Mouse (Mus musculus): ENCODE data around the gene Foxa3. TPM values are rescaled to one million over a fixed set of nuclear protein-coding genes. Genes with fewer than 3 reads are reported as not detected.

The Foxa3 gene
- polyA plus RNA-seq (2012; rRNA removed) = 33.5 and 37.3 TPM in 2 replicates

DNA sequence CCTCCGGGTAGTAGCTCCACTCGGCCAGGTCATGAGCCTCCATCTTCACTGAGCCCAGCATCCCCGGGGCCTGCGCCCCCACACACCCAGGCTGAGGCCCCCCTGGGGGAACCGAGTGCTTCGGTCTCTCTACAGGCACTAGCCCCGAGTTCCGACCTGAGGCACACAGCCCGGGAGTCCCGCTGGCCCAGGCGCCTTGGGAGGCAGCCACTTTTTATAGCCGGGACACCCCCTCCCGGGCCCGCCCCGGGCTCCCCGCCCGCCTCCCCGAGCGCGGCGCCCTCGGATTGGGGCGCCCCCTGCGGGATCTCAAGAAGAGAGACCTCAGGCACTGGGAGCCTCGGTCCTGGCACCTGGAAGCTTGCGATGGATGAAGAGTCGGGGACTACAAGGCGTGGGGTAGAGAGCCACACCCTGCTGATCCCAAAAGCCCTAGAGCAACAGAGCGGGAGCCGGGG is at the start of gene Foxa3:
Gene Foxa3, minus strand, starts transcription at position 182 of the 458 bp plus-strand sequence.

GRCm38 (mm10) chr7:19054047-19054776 is 30.9 kb upstream of the Foxa3 start, which contains the start of gene Rsph6a:
TSS of gene Rsph6a (plus strand) at chr7:19054690.

DNA sequence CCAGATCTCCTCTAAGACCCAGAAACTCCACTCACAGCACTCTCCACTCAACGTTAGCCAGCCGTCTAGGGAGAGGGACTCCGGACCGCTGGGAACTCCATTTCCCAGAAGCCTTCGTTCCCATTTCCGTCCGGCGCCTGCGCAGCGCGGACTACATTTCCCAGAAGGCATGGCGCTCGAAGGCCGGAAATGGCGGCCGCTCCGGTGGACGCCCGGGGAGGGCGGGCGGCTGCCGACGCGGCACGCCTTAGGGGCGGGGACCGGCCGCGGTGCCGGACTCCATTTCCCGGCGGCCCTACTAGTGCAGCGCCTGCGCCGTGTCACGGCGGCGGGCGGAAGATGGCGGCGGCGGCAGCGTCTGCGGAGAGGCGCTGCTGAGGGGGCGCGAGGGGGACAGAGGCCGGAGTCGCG is 763 bp upstream of the Foxa3 start, which contains the start of gene Sympk:
Gene Sympk, plus strand, starts transcription at position 282 of the 411 bp plus-strand sequence.

GRCm38 (mm10) chr7:19003902-19004630 is 19.3 kb downstream of the Foxa3 start, which contains the start of gene Irf2bp1:
TSS of gene Irf2bp1 (plus strand) at chr7:19004044.

DNA sequence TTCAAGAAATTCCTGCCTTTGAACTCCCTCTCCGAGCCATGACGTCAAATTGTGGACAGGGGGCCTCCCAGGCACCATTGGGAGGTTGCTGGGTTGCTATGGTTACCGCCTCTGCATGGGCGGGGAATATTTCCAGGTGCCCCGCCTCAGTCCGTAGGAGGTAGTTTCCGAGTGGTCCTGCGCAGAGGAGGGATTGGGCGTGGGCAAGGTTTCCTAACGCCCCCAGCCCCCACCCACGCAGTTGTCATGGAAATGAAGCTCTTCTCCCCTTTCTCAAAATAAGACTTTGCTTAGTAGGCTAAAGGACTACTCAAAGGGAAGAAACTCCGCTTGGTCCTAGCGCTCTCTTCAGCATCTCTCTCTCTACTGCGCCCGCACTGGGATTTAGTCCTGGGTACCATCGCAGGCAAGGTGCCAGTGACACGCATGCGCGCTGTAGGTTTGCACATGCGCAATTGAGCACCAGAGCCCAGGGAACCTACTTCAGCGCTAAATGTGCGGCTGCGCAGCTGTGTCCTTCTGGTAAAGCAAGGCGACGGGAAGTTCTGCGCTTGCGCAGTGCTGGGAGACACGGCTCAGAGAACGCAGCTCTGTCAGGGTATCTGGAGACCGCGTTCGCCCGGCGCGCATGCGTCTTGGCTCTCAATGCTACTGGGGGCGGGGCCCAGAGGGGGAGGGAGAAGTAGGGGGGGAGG is 32.6 kb downstream of the Foxa3 start, which contains the start of gene Mypop:
Gene Mypop, plus strand, starts transcription at position 645 of the 695 bp plus-strand sequence.

GRCm38 (mm10) chr7:18987100-18987499 is 36.2 kb downstream of the Foxa3 start, which contains the start of gene Nanos2:
TSS of gene Nanos2 (plus strand) at chr7:18987400.

Other genes starting within 250 kb of the Foxa3 start
- 0.02 TPM in 1 of 2 replicates, not detected in the other for gene Psg19, start 225.0 kb downstream of the Foxa3 start, polyA plus RNA-seq (2012; rRNA removed)
- 0.01 TPM in 1 of 2 replicates, not detected in the other for gene Psg17, start 201.9 kb downstream of the Foxa3 start, polyA plus RNA-seq (2012; rRNA removed)
- gene Mill2, start 183.6 kb downstream of the Foxa3 start, polyA plus RNA-seq (2012; rRNA removed) = 0.53 and 0.58 TPM in 2 replicates
- gene Pglyrp1, start 152.2 kb downstream of the Foxa3 start, polyA plus RNA-seq (2012; rRNA removed) = 92.2 and 111 TPM in 2 replicates
- 7.7 and 9.0 TPM in 2 replicates for gene Ccdc61, start 113.1 kb downstream of the Foxa3 start, polyA plus RNA-seq (2012; rRNA removed)
- gene Nova2, start 97.7 kb downstream of the Foxa3 start, polyA plus RNA-seq (2012; rRNA removed) = 0.08 and 0.13 TPM in 2 replicates
- gene Nanos2, start 36.1 kb downstream of the Foxa3 start, polyA plus RNA-seq (2012; rRNA removed) = not detected in 2 replicates
- gene Mypop, start 32.3 kb downstream of the Foxa3 start, polyA plus RNA-seq (2012; rRNA removed) = 0.18 and 0.19 TPM in 2 replicates
- 7.0 and 7.7 TPM in 2 replicates for gene Irf2bp1, start 19.5 kb downstream of the Foxa3 start, polyA plus RNA-seq (2012; rRNA removed)
- 22.4 and 28.2 TPM in 2 replicates for gene Sympk, start 839 bp upstream of the Foxa3 start, polyA plus RNA-seq (2012; rRNA removed)
- not detected in 2 replicates for gene Rsph6a, start 31.2 kb upstream of the Foxa3 start, polyA plus RNA-seq (2012; rRNA removed)
- gene Dmwd, start 52.7 kb upstream of the Foxa3 start, polyA plus RNA-seq (2012; rRNA removed) = 17.7 and 21.3 TPM in 2 replicates
- 28.8 and 30.2 TPM in 2 replicates for gene Dmpk, start 60.3 kb upstream of the Foxa3 start, polyA plus RNA-seq (2012; rRNA removed)
- gene Six5, start 71.1 kb upstream of the Foxa3 start, polyA plus RNA-seq (2012; rRNA removed) = 5.0 and 6.1 TPM in 2 replicates
- gene Gm4969, start 94.8 kb upstream of the Foxa3 start, polyA plus RNA-seq (2012; rRNA removed) = 0.11 and 0.14 TPM in 2 replicates
- gene Fbxo46, start 96.3 kb upstream of the Foxa3 start, polyA plus RNA-seq (2012; rRNA removed) = 2.1 and 2.2 TPM in 2 replicates
- gene Qpctl, start 125.8 kb upstream of the Foxa3 start, polyA plus RNA-seq (2012; rRNA removed) = 2.8 and 3.1 TPM in 2 replicates
- 42.5 and 46.3 TPM in 2 replicates for gene Snrpd2, start 126.2 kb upstream of the Foxa3 start, polyA plus RNA-seq (2012; rRNA removed)
- gene Gipr, start 142.6 kb upstream of the Foxa3 start, polyA plus RNA-seq (2012; rRNA removed) = 1.00 and 2.3 TPM in 2 replicates
- 11.2 and 12.9 TPM in 2 replicates for gene Eml2, start 152.9 kb upstream of the Foxa3 start, polyA plus RNA-seq (2012; rRNA removed)
- 0.94 and 0.97 TPM in 2 replicates for gene Gpr4, start 189.0 kb upstream of the Foxa3 start, polyA plus RNA-seq (2012; rRNA removed)
- 6.5 TPM in 2 replicates for gene Opa3, start 204.8 kb upstream of the Foxa3 start, polyA plus RNA-seq (2012; rRNA removed)
- 46.0 and 54.2 TPM in 2 replicates for gene Vasp, start 248.3 kb upstream of the Foxa3 start, polyA plus RNA-seq (2012; rRNA removed)